Mouse (Mus musculus) MEL (cell line): ENCODE measurements at regions not wholly inside any gene's neighbourhood (a gene's known extent, or its start where the extent isn't known, plus 50 kb on each side); places are given as distances from the start of the nearest gene placed in this dataset.

ENCODE experiments used
- CHD2 ChIP-seq: IDR thresholded peaks from 2 replicates; pipeline ENCODE4 v1.6.1; 2011; ENCODE audit warnings: low read length, improper control_type of control experiment
- MAFK ChIP-seq: IDR thresholded peaks from 2 replicates; pipeline ENCODE4 v1.6.1; 2011; ENCODE audit warnings: low read depth, mild to moderate bottlenecking, low read length, improper control_type of control experiment, borderline replicate concordance
- POLR2A ChIP-seq, 2 experiments: IDR thresholded peaks; 2 replicates each; pipeline ENCODE4 v1.6.1; 2011 to 2012; ENCODE audit warnings: low read length in 2 of 2, mild to moderate bottlenecking in 2 of 2, control low read depth in 1 of 2, improper control_type of control experiment in 1 of 2, low read depth in 1 of 2, moderate library complexity in 1 of 2; ENCODE audit not compliant: control insufficient read depth in 1 of 2, insufficient read depth in 1 of 2, poor library complexity in 1 of 2
- RCOR1 ChIP-seq: IDR thresholded peaks from 2 replicates; pipeline ENCODE4 v1.6.1; 2012; ENCODE audit warnings: low read depth, mild to moderate bottlenecking, inconsistent platforms, low read length, improper control_type of control experiment
- TCF12 ChIP-seq: IDR thresholded peaks from 2 replicates; pipeline ENCODE4 v1.6.1; 2014; ENCODE audit warnings: low read depth, mild to moderate bottlenecking, inconsistent platforms, low read length, improper control_type of control experiment, moderate library complexity
- ZNF384 ChIP-seq: IDR thresholded peaks from 2 replicates; pipeline ENCODE4 v1.6.1; 2012; ENCODE audit warnings: low read depth, mild to moderate bottlenecking, inconsistent platforms, low read length, improper control_type of control experiment

- TF ChIP-seq ZNF384: no peak
- no peak for TF ChIP-seq RCOR1
- TF ChIP-seq POLR2A (IDR thresholded peaks at IDR 0.05; ENCODE audit: control insufficient read depth in 1 of 2, insufficient read depth in 1 of 2, low read depth in 1 of 2, low read length in 2 of 2, poor library complexity in 1 of 2): no peak
- no peak for TF ChIP-seq CHD2
- no peak for TF ChIP-seq MAFK
- no peak for TF ChIP-seq TCF12
Observed at GRCm38 (mm10) chr8:96132183-96132582, 243.8 kb upstream of the Got2 start.
